Mouse (Mus musculus): ENCODE results near the gene 9130019O22Rik. TPM values are rescaled to one million over a fixed set of nuclear protein-coding genes. Genes with fewer than 3 reads are reported as not detected.
A peak's percentile ranks its signal among the peaks of the same experiment; 100 is the strongest.
"Not testable (repeated sequence)": the region's sequence is repeated elsewhere in the genome, so short reads cannot be mapped to it uniquely, and the experiment has no call there.

The 9130019O22Rik gene
- polyA plus RNA-seq, 1 experiment: 4.5 TPM

DNA sequence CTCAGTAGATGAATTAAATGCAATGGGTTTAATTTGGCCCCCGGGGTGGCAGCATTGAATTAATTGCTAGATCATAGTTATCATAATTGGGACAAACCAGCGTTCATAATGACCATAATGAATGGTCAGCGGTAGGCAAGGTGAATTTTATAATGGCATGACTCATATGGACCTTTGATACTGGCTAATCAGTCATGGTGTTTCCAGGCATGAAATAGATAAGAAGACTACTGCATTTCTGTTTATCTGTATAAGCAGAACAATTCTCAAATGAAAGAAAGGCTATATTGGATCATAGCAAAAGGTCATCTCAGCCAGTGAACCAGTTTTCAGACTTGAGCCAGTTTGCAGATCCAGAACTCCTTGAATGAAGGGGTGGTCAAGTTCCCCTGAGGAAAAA, 13.4 kb upstream of the 9130019O22Rik start:
- DNase-seq (ENCODE audit: low read depth): no peak
- TF ChIP-seq CTCF (IDR thresholded peaks at IDR 0.05; ENCODE audit: borderline replicate concordance, extremely low read depth, insufficient read depth, insufficient read length) (no peak), POLR2A (IDR thresholded peaks at IDR 0.05; ENCODE audit: borderline replicate concordance, extremely low read depth, insufficient read depth, insufficient read length, poor library complexity, severe bottlenecking) (no peak)

DNA sequence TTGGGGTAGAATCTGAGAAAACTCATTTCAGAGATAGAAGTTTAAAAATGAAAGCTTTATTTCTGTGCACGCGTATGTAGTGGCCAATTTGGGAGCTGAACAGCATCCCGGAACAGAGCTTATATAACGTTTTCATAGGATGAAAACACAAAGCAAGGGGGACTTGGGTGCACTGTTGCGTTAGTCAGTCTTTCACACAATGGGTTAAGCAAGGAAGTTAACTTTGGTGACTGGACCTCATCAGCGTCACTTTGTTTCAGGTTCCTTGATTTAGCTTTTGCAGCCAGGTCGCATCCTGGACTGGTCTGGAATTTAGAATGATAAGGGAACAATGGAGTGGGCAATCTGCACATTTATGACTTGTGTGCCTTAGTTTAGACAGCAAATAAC, 7.0 kb upstream of the 9130019O22Rik start:
- no peak for DNase-seq (ENCODE audit: low read depth)
- no peak for TF ChIP-seq CTCF (IDR thresholded peaks at IDR 0.05; ENCODE audit: borderline replicate concordance, extremely low read depth, insufficient read depth, insufficient read length)
- TF ChIP-seq POLR2A (IDR thresholded peaks at IDR 0.05; ENCODE audit: borderline replicate concordance, extremely low read depth, insufficient read depth, insufficient read length, poor library complexity, severe bottlenecking): no peak

DNA sequence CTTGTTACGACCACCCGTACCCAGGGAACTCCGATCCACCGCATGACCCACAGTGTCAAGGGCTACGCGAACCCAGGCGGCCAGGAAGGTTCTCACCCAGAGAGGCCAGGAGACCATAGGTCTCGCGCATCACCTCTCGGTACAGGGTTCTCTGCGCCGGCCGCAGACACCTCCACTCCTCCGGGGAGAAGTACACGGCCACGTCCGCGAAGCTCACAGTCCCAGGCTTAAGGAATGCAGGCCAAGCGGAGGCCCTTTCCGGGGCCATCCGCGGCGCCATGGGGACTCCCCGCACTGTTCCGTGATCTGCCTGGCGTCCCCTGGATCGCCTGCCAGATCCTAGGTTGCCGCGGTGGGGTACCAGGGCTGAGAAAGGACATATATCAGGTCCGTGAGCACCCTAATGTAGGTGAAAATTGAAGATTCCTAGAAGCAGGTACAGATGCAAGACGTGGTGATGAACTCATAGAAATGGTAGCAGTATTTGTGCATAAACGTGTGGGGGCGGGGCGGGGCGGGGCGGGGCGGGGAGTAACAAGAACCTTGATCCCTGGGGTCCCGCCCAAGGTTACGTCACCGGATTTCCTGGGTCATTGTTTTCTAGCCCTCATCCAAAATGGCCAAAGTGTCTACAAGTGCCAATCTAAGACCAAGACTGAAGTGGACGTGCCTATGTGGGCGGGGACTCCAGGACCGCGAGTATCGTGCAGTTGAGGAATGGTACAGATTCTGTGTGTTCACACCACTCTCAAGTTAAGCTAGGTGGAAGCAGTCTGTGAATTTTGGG, 6.4 kb upstream of the 9130019O22Rik start, which contains the start of gene E430018J23Rik:
TSS of gene E430018J23Rik (minus strand) at position 473 of the 787 bp plus-strand sequence.
- TF ChIP-seq CTCF (IDR thresholded peaks at IDR 0.05; ENCODE audit: borderline replicate concordance, extremely low read depth, insufficient read depth, insufficient read length) (no peak), POLR2A (IDR thresholded peaks at IDR 0.05; ENCODE audit: borderline replicate concordance, extremely low read depth, insufficient read depth, insufficient read length, poor library complexity, severe bottlenecking) (peak; percentile 45; the same call in 1 of the 2 replicates)
- DNase-seq (ENCODE audit: low read depth): peak; percentile 99

DNA sequence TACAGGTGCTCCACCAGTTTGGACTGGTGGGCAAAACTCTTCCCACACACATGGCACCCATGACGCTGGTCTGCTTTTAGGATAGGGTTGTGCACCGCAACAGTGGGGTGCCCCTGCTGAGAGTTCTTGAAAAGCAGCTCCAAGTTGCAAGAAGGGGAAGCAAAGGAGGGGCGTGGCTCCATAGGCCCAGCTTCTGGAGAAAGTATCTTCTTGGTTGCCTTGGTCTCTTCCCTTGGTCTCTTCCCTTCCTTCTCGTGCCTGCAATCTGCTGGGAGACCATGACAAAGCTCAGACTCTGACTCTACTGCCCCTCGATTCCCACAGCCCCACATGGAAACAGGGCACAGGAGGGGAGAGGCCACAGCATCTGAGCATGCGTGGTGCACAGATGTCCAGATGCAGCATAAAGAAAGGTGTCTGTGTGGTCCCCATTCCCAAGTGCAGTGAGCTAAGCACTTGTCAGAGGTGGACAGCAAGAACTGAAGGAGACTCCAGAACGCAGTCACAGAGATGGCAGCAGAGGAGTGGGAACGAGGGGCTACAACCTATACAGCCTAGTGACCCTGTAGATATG, 5.4 kb upstream of the 9130019O22Rik start:
- TF ChIP-seq CTCF (IDR thresholded peaks at IDR 0.05; ENCODE audit: borderline replicate concordance, extremely low read depth, insufficient read depth, insufficient read length) (no peak), POLR2A (IDR thresholded peaks at IDR 0.05; ENCODE audit: borderline replicate concordance, extremely low read depth, insufficient read depth, insufficient read length, poor library complexity, severe bottlenecking) (no peak)
- DNase-seq (ENCODE audit: low read depth): no peak

DNA sequence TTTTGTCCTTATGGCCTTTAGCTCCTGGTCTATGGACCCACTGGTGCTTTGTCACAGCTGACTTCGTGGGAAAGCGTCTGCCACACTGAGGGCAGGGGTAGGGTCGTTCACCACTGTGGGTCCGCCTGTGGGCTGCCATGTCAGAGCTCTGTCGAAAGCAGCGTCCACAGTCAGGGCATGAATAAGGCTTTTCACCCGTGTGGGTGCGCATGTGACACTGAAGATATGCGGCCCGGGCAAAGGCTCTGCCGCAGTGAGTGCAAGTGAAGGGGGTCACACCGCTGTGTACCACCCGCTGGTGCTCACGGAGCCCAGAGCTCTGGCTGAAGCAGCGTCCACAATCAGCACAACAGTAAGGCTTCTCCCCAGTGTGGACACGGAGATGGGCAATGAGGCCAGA, 4.6 kb upstream of the 9130019O22Rik start:
- no peak for DNase-seq (ENCODE audit: low read depth)
- TF ChIP-seq POLR2A (IDR thresholded peaks at IDR 0.05; ENCODE audit: borderline replicate concordance, extremely low read depth, insufficient read depth, insufficient read length, poor library complexity, severe bottlenecking): no peak
- TF ChIP-seq CTCF (IDR thresholded peaks at IDR 0.05; ENCODE audit: borderline replicate concordance, extremely low read depth, insufficient read depth, insufficient read length): no peak

DNA sequence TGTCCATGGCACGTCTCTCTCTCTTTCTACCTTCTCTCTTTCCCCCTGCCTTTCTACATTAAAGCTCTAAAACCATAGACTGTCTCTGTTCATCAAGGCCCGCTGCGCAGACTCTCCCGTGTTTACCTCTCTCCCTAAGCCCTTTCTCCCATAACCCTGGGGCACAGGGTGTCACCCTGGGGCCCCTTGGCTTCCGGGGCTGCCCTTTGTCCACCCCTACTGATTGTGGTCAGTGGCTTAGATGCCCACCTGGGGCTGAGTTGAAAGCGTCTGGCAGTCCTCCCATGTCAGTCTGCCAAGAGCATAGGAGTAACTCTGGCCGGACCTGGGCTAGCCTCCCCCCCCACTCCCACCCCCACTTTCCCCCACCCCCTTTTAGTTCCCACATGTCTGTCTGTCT, 3.3 kb upstream of the 9130019O22Rik start:
- DNase-seq (ENCODE audit: low read depth): no peak
- TF ChIP-seq POLR2A (IDR thresholded peaks at IDR 0.05; ENCODE audit: borderline replicate concordance, extremely low read depth, insufficient read depth, insufficient read length, poor library complexity, severe bottlenecking) (no peak), CTCF (IDR thresholded peaks at IDR 0.05; ENCODE audit: borderline replicate concordance, extremely low read depth, insufficient read depth, insufficient read length) (no peak)

DNA sequence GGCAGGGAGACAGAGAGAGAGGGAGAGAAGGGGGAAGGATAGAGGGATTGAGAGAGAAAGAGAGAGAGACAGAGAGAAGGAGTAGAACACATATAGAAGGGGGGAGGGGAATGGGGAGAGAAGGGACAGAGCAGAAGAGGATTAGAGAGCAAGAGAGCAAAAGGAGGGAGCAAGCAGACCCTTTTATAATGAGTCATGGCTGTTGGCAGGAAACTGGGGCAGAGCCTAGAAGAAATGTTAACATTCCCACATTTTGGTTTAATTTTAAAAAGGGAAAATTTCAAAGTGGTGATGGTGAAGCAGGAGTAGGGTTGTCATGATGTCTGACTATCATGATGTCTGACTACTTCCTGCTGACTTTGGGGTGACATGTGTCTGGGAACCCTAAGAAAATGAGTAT, 1.2 kb upstream of the 9130019O22Rik start:
- DNase-seq (ENCODE audit: low read depth): not testable (repeated sequence)

DNA sequence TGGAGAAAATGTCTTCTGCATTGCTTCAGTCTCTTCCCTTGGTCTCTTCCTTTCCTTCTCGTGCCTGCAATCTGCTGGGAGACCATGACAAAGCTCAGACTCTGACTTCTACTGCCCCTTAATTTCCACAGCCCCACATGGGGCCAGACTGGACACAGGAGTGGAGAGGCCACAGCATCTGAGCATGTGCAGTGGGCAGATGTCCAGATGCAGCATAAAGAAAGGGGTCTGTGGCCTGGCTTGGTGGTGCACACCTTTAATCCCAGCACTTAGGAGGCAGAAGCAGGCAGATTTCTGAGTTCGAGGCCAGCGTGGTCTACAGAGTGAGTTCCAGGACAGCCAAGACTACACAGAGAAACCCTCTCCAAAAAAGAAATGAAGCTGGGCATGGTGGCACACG, 1.4 kb downstream of the 9130019O22Rik start:
- DNase-seq (ENCODE audit: low read depth): not testable (repeated sequence)

DNA sequence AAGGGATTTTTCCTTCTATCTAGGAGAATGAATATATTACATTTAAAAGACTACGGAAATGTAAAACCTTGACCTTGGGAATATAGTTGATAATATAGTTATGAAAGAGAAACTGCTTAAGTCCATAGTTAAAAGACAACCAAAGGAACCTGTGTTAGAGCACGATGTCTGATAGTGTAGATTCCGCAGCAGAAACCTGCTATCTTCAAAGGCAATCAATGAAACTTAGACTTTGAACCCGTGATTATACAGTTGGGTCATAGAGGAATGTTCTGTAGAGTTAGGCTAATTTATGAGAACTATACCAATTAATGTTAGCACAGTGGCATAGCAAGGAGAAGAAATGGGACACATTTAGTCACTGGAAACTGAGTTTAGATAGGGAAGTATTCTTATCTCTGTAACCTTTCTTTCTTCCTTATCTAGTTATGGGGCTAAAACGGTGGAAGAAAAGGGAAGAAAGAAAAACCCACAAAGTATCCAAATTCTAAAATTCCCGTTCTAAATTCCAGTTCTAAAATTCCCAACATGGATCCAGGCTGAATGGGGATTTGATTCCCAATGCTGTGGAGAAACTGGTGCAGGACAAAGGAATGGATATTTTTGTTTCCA, 8.6 kb downstream of the 9130019O22Rik start:
- no peak for TF ChIP-seq CTCF (IDR thresholded peaks at IDR 0.05; ENCODE audit: borderline replicate concordance, extremely low read depth, insufficient read depth, insufficient read length)
- no peak for TF ChIP-seq POLR2A (IDR thresholded peaks at IDR 0.05; ENCODE audit: borderline replicate concordance, extremely low read depth, insufficient read depth, insufficient read length, poor library complexity, severe bottlenecking)
- no peak for DNase-seq (ENCODE audit: low read depth)

DNA sequence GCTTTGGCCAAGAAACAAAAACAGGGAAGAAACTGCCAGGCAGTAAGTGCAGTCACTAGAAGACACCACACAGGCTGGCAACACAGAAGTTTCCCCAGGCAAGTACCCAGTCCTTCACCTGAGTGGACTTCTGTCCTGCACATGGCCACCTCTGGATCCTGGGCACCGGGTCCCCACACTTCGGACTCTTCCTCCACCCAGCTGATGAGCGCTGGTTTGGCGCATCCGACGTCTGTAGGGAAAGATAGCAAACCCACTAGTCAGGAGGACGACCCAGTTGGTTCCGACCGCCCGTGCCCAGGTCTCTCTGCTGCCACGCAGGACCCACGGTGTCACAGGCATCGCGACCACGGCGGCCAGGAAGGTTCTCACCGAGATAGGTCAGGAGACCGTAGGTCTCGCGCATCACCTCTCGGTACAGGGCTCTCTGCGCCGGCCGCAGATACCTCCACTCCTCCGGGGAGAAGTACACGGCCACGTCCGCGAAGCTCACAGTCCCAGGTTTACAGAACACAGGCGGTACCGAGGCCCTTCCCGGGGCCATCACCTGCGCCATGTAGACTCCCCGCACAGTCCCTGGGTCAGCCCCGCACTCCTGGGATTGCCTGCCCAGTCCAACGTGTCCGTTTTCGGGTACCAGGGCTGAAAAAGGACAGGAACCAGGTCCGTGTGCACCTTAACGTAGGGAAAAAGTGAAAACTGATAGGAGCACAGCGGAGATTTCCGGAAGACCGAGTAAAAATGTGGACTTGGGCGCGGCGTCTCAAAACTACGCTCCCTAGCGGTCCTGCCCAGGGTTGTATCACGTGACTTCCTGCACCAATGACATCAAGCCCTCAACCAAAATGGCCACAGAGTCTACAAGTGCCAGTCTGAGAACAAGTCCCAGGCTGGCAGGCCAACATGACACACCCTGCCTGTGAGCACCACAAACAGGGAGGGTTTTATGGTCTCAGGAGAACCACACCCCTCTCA, 11.4 kb downstream of the 9130019O22Rik start, which contains the start of gene Zfp747:
TSS of gene Zfp747 (minus strand) at position 780 of the 975 bp plus-strand sequence.
- TF ChIP-seq POLR2A (IDR thresholded peaks at IDR 0.05; ENCODE audit: borderline replicate concordance, extremely low read depth, insufficient read depth, insufficient read length, poor library complexity, severe bottlenecking): peak; percentile 38; the same call in 1 of the 2 replicates
- TF ChIP-seq CTCF (IDR thresholded peaks at IDR 0.05; ENCODE audit: borderline replicate concordance, extremely low read depth, insufficient read depth, insufficient read length): peak; percentile 67
- peak; percentile 97 for DNase-seq (ENCODE audit: low read depth)

DNA sequence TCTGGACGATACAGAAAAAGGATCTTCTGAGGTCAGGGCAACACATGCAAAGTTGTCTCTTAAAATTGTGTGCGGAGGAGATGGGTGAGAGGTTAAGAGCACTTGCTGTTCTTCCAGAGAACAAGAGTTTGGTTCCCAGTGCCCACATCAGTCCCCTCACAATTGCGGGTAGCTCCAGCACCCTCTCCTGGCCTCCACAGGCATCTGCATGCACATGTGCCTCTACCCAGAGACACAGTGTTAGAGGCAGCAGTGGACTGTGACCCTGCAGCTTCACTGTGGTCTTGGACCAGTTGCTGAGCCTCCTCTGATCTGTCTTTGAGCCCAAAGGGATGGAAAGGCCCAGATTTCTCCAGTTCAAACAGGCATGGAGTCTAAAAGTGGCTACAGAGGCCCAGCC, 15.1 kb downstream of the 9130019O22Rik start:
- not testable (repeated sequence) for DNase-seq (ENCODE audit: low read depth)
